Mouse (Mus musculus) liver, embryonic 12.5 days (tissue): ENCODE results near the gene Rhof. TPM values are rescaled to one million over a fixed set of nuclear protein-coding genes. Genes with fewer than 3 reads are reported as not detected.

Experiments used
- ATAC-seq: fragments of 200-750 bp; cut with Nextera tagmentation; 2 replicates; pipeline ENCODE4 v1.8.0; 2017; ENCODE audit warnings: moderate number of reproducible peaks, mild to moderate bottlenecking, moderate library complexity
- H3K27ac ChIP-seq: fragments of 300-500 bp; sonication (generic); 2 replicates; pipeline ENCODE4 v1.5.1; 2016; ENCODE audit warnings: mild to moderate bottlenecking
- H3K27me3 ChIP-seq: fragments of 300-500 bp; sonication (generic); replicated peaks from 2 replicates; pipeline ENCODE4 v1.6.1; 2016; ENCODE audit warnings: mild to moderate bottlenecking, moderate library complexity
- H3K36me3 ChIP-seq: fragments of 300-500 bp; sonication (generic); 2 replicates; pipeline ENCODE4 v1.6.1; 2016; ENCODE audit warnings: mild to moderate bottlenecking, moderate library complexity
- H3K4me1 ChIP-seq: fragments of 300-500 bp; sonication (generic); 2 replicates; pipeline ENCODE4 v1.6.1; 2016
- H3K4me2 ChIP-seq: fragments of 300-500 bp; sonication (generic); 2 replicates; pipeline ENCODE4 v1.6.1; 2016; ENCODE audit warnings: mild to moderate bottlenecking, moderate library complexity
- H3K4me3 ChIP-seq: fragments of 300-500 bp; sonication (generic); 2 replicates; pipeline ENCODE4 v1.5.1; 2016; ENCODE audit warnings: mild to moderate bottlenecking, moderate library complexity
- H3K9ac ChIP-seq: fragments of 300-500 bp; sonication (generic); 2 replicates; pipeline ENCODE4 v1.6.1; 2016; ENCODE audit warnings: mild to moderate bottlenecking, moderate library complexity
- H3K9me3 ChIP-seq: fragments of 300-500 bp; sonication (generic); replicated peaks from 2 replicates; pipeline ENCODE4 v1.6.1; 2016; ENCODE audit warnings: mild to moderate bottlenecking, moderate library complexity
- WGBS: fragments of 180-500 bp; shearing (Covaris S2); methylation state at CpG from one replicate; pipeline ENCODE4 v1.1.7; 2016; ENCODE audit not compliant: insufficient replicate concordance; 5-methylcytosine and 5-hydroxymethylcytosine counted together
- polyA plus RNA-seq: library from polyadenylated mRNA; unstranded; fragments of >200 nt; fragmentation: Nextera tagmentation; extraction: Ambion mirVana; gene quantifications from 2 replicates; pipeline ENCODE4 v1.2.1, GENCODE M21; 2016

Gene Rhof
- polyA plus RNA-seq, 1 experiment from 2014 or later, result 4.8 TPM

DNA sequence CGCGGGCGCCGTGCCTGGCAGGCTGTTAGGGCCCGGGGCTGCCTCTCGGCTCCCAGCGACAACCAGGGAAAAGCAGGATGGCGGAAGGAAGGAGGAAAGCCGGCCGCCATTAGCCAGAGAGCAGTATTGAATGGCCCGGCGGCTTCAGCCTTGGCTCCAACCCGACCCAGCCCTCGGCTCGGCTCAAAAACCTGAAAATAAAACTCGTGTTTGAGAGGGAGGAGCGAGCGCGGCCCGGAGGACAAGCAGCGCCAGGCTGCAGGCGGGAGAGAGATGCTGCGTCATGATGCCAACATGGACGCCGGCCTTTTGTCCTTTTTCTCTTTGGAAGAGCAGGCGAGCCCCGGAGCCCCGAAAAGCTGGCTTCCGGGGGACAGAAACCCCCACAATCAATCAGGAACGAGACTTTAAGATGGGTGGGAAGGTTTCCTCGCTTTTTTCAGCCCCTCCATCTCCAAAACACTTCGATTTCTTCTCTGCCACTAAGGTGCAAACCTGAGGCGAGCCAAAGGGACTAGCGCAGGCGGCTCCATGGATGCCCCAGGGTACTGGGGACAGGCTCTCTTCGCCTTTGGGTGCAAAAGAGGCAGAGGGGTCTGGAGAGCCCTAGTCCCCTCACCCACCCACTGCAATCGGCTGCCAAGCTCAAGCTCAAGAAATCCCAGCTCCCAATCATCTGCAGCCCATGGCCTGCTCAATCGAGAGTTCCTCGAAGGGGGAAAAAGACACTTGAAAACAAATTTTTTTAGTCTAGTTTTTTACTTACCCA is 6.6 kb upstream of the Rhof start:
- Histone ChIP-seq H3K27me3 (no peaks in the 10 kb centered on the region), H3K36me3 (peaks cover 19% of the 10 kb centered on the region), H3K4me3 (peak overlapping the region; percentile 98), H3K4me1 (peaks cover 72% of the 10 kb centered on the region), H3K9ac (peak overlapping the region; percentile 99), H3K4me2 (peak overlapping the region; percentile 100), H3K9me3 (no peaks in the 10 kb centered on the region), H3K27ac (peak overlapping the region; percentile 100)
- ATAC-seq, result no peak
- 1% methylated on average over 39 of the region's 39 CpGs for WGBS

DNA sequence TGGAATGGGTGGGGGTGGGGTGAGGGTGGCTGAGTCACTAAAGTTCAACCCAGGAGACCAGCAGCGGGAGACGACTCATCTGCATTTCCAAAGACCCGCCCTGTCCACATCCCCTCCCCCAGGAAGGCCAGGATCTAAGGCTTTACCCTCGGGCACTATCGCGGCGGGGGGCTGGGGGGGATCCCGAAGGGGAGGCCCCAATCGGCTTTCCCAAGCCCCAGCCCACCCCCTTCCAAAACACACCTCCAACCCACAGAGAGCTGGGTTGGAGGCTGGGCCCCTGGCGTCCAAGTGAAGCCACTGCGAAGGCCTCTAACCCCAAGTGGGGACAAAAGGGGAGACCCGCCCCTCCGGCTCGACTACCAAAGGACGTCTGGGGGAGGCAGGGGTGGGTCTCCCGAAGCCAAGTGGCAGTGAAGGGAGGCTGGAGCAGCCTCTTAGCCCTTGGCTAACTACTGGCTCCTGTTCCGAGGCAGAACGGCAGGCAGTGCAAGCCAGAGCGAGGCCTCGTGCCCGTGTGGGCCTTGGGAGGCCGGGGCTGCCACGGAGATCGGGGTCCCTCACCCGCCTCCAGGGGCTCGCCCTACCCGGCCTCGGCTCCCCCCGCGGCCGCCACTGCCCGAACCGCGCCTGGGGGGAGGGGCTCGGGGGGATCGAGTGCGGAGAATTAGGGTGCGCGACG is 5.9 kb upstream of the Rhof start:
- peak overlapping the region; percentile 100 for H3K4me2 ChIP-seq
- H3K9ac ChIP-seq, result peak overlapping the region; percentile 99
- under 1% methylated on average over 40 of the region's 40 CpGs for WGBS
- H3K36me3 ChIP-seq, result peaks cover 24% of the 10 kb centered on the region
- H3K27ac ChIP-seq, result peak overlapping the region; percentile 100
- peak; percentile 57 for ATAC-seq
- no peaks in the 10 kb centered on the region for H3K9me3 ChIP-seq
- peak overlapping the region; percentile 98 for H3K4me3 ChIP-seq
- H3K4me1 ChIP-seq, result peaks cover 72% of the 10 kb centered on the region
- no peaks in the 10 kb centered on the region for H3K27me3 ChIP-seq

DNA sequence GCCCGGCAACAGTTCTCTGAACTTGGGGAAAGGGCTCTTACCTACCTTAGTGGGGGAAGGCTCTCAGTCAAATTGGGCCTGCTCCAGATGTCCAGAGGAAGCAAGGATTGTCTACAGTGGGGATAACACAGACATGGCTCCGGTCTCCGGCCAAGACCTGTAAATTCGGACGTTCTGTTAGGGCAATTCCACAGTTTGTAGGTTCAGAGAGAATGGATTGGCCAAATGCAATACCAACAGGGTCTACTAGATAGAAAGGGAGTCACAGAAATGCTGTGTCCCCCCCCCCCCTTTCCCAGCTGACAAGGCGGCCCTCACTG is 5.4 kb upstream of the Rhof start:
- Histone ChIP-seq H3K27ac (peak overlapping the region; percentile 100), H3K4me1 (peaks cover 73% of the 10 kb centered on the region), H3K36me3 (peaks cover 24% of the 10 kb centered on the region), H3K9ac (peak overlapping the region; percentile 99), H3K9me3 (no peaks in the 10 kb centered on the region), H3K4me2 (peak overlapping the region; percentile 100), H3K4me3 (peak overlapping the region; percentile 98), H3K27me3 (no peaks in the 10 kb centered on the region)
- no peak for ATAC-seq
- 1% methylated on average over 6 of the region's 6 CpGs for WGBS

DNA sequence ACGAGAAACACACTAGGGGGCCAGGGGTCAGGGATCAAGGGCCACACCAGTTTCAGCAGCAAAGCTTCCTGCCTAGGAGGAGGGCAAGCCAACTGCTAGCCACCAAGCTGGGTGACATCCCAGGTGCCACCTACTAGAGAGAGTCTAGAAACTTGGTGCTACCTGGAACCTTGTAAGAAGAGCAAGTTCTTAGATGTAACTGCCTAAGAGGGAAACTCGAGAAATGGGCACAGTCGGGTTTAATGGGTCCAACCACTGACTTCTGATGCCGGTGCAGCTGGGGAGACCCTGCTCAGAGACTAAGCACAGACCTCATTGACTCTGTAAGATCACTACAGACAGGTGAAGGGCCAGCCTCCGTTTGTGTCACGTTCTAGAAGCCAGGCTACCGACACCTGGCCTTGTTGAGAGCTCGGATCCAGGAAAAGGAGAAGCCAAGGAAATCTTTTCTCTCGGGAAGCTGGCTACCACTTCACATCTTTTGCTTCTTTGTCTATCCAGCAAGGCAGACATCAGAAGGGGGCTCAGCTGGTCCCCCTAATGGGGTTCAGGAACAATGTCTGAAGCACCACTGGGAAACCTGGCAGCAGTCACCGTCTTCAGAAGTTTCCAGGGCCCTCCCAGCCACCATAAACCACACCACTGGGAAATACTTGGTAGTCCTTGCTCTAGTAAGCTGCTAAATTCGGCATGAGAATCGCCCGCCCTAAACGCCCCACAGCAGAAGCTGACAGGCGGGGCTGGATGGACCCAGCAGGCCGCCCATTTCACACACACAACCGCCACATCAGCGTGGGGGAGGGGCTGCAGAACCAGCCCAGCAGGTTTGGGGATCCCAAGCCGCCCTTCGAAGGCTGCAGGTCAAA is 4.8 kb upstream of the Rhof start:
- WGBS, result 3% methylated on average over 20 of the region's 20 CpGs

DNA sequence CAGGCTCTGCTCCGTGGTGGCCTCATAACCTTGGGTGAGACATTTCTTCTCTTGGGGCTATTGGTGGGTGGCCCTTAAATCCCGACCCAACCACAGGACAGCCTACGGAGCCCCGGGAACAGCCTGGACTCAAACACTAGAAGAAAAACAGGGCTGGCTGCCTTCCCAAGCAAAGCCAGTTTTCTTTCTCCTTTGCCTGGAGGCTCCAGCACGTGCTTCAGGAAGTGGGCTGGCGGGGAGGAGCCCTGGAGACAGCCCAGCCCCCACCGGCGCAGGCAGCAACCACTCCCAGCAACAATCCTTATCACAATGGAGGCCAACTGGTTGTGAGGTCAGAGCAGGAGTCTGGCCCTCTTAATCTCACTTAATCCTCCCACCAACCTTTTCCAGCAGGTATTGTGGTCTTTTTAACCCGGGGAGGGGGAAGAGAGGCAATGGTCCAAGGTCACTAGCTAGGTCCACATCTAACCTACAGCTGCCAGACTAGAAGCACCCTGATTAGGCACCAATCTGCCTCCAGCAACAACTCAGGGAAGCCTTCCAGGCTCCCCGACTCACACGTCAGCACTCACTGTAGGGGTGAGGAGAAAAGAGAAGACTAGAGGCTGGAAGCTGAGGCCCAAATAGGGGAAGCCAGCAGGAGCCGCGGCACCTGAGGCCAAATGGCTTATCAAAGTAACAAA is 4.0 kb upstream of the Rhof start:
- peak overlapping the region; percentile 99 for H3K9ac ChIP-seq
- H3K27ac ChIP-seq, result peak overlapping the region; percentile 100
- no peaks in the 10 kb centered on the region for H3K9me3 ChIP-seq
- under 1% methylated on average over 13 of the region's 13 CpGs for WGBS
- peaks cover 2% of the 10 kb centered on the region; the same call in 1 of the 2 replicates for H3K27me3 ChIP-seq
- peaks cover 24% of the 10 kb centered on the region for H3K36me3 ChIP-seq
- H3K4me3 ChIP-seq, result peak overlapping the region; percentile 98
- peak; percentile 72 for ATAC-seq
- peaks cover 86% of the 10 kb centered on the region for H3K4me1 ChIP-seq
- H3K4me2 ChIP-seq, result peak overlapping the region; percentile 100

More for the DNA sequence above, 4.8 kb upstream of the Rhof start:
- ATAC-seq, result peak; percentile 26; the same call in 1 of the 2 replicates
- H3K9ac ChIP-seq, result peak overlapping the region; percentile 99
- no peaks in the 10 kb centered on the region for H3K9me3 ChIP-seq
- H3K36me3 ChIP-seq, result peaks cover 24% of the 10 kb centered on the region
- H3K27ac ChIP-seq, result peak overlapping the region; percentile 100
- H3K4me2 ChIP-seq, result peak overlapping the region; percentile 100
- H3K27me3 ChIP-seq, result no peaks in the 10 kb centered on the region
- peaks cover 79% of the 10 kb centered on the region for H3K4me1 ChIP-seq
- H3K4me3 ChIP-seq, result peak overlapping the region; percentile 98

DNA sequence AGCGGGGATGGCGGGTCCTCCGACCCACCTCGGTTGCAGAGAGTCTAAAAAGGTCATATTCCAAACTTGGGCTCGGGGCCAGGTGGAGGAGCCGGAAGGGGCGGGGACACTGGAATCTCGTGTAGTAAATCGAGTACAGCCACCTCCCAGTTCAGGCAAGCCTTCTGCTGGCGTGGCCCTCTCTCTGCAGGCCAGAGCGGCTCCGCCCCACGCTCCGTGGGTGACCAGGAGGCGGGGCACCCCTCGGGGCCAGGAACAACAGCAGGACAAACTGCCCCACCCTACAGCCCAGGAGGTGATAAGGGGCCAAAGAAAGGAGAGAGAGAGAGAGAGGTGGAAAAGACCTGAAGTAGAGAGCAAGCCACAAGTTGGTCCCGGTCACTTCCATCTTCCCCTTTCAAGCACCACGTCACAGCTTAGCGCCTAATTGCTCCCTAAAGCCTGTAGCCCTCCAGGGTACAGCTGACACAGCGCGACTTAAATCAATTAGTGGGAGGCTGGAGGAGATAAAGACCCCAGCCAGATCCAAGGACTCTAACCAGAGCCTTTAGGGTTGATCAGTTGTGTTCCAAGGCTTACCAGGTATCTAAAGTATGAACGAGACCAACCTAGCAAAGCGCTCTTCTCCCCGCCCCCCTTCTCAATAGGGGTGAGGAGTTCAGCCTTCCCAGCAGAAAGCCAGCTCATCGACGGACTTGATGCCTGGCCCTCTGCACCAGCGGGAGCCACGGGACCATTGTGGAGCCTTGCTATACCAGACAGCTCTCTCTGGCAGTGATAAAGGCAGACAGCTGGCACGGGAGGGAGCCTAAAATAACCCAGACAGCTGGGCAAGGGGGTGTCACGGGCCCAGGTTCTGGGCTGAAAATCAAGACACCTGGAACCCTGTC is 3.2 kb upstream of the Rhof start:
- H3K4me3 ChIP-seq, result peak overlapping the region; percentile 98
- ATAC-seq, result peak; percentile 36
- peaks cover 24% of the 10 kb centered on the region for H3K36me3 ChIP-seq
- H3K4me1 ChIP-seq, result peaks cover 93% of the 10 kb centered on the region
- H3K4me2 ChIP-seq, result peak overlapping the region; percentile 100
- peak overlapping the region; percentile 100 for H3K27ac ChIP-seq
- peaks cover 5% of the 10 kb centered on the region for H3K27me3 ChIP-seq
- WGBS, result 8% methylated on average over 30 of the region's 30 CpGs
- no peaks in the 10 kb centered on the region for H3K9me3 ChIP-seq
- H3K9ac ChIP-seq, result peak overlapping the region; percentile 99

DNA sequence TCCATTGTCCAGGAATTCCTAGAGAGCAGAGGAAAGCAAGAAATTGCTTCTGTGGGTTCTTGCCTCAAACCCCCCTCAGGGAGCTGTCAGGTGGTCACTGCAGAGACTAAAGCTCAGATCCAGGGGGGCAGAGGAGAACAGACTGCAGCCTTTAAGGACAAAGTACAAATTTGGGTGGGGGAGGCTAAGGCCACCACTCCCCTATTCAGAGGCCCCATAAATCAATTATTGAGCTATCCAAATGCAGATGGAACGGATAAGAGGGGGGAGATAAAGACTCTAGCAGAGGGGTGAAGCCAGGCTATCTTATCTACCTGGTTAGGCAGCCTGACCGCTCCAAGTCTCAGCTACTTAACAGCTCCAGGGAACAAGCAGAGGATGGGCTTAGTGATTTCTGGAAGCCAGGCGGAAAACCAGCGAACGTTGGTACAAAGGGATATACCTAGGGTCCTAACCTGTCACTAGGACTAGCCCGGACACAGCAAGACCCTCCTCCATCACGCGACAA is 2.4 kb upstream of the Rhof start:
- H3K36me3 ChIP-seq, result peaks cover 24% of the 10 kb centered on the region
- no peak for ATAC-seq
- H3K4me3 ChIP-seq, result peak overlapping the region; percentile 98
- peak overlapping the region; percentile 100 for H3K4me2 ChIP-seq
- no peaks in the 10 kb centered on the region for H3K9me3 ChIP-seq
- 46% methylated on average over 8 of the region's 8 CpGs for WGBS
- H3K27me3 ChIP-seq, result peaks cover 9% of the 10 kb centered on the region
- peaks cover 95% of the 10 kb centered on the region for H3K4me1 ChIP-seq
- H3K9ac ChIP-seq, result peak overlapping the region; percentile 99
- H3K27ac ChIP-seq, result peak overlapping the region; percentile 100

DNA sequence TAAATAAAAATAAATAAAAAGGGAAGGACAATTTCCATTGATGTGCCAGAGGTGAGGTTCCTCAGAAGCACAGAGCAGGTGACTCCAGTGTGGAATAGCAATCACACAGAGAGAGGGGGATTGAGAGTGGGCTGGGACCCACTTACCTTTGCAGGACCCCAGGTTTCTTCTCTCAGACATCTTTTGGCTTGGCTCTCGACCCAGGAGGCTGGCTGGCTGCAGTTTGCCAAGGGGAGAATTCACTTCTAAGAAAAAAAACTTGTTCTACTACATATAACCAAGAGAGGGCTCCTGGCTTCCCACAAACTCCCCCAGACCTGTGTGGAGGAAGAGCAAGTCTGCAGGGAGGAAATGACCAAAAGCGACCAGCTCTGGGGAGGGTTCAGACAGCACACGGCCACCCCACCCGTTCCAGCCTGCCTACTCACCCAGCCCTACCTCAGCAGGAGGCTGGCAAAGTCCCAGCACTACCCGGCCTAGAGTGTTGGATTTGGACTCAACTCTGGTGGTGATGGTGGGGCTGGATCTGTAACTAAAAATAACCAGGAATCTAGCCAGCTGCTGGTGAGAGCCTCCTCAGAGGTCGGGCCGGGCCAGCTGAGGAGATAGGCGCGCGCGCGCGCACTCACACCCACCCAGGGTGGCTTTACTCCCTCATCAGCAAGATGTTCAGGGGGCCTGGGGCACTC is 1.8 kb upstream of the Rhof start:
- ATAC-seq, result no peak
- no peaks in the 10 kb centered on the region for H3K9me3 ChIP-seq
- peaks cover 24% of the 10 kb centered on the region for H3K36me3 ChIP-seq
- H3K4me2 ChIP-seq, result peak overlapping the region; percentile 100
- peak overlapping the region; percentile 100 for H3K27ac ChIP-seq
- H3K27me3 ChIP-seq, result peaks cover 15% of the 10 kb centered on the region
- peak overlapping the region; percentile 98 for H3K4me3 ChIP-seq
- H3K4me1 ChIP-seq, result peaks cover 95% of the 10 kb centered on the region
- 36% methylated on average over 13 of the region's 13 CpGs for WGBS
- peak overlapping the region; percentile 99 for H3K9ac ChIP-seq

DNA sequence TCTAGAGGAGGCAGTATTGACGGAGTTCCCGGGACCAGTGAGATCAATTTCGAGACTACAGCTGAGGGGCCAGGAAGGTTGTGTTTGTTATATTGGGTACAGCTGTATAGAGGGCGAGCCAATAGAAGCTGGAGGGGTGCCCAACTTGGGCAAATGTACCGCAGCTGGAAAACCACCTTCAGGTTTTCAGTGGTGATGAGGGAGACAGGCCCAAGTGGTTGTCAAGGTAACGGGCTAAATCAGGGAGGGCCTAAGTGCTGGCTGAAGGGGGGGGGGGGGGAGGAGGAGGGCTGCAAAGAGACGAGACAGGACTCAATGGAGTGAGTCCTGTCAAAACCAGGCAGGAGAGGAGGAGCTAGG is 1.3 kb upstream of the Rhof start:
- no peak for ATAC-seq
- H3K27ac ChIP-seq, result peak overlapping the region; percentile 100
- H3K4me3 ChIP-seq, result no peak overlapping the region
- H3K9ac ChIP-seq, result no peak overlapping the region
- H3K4me1 ChIP-seq, result peaks cover 97% of the 10 kb centered on the region
- H3K9me3 ChIP-seq, result no peaks in the 10 kb centered on the region
- 56% methylated on average over 7 of the region's 7 CpGs for WGBS
- H3K36me3 ChIP-seq, result peaks cover 24% of the 10 kb centered on the region
- peak overlapping the region; percentile 26; the same call in 1 of the 2 replicates for H3K4me2 ChIP-seq
- peaks cover 16% of the 10 kb centered on the region for H3K27me3 ChIP-seq

DNA sequence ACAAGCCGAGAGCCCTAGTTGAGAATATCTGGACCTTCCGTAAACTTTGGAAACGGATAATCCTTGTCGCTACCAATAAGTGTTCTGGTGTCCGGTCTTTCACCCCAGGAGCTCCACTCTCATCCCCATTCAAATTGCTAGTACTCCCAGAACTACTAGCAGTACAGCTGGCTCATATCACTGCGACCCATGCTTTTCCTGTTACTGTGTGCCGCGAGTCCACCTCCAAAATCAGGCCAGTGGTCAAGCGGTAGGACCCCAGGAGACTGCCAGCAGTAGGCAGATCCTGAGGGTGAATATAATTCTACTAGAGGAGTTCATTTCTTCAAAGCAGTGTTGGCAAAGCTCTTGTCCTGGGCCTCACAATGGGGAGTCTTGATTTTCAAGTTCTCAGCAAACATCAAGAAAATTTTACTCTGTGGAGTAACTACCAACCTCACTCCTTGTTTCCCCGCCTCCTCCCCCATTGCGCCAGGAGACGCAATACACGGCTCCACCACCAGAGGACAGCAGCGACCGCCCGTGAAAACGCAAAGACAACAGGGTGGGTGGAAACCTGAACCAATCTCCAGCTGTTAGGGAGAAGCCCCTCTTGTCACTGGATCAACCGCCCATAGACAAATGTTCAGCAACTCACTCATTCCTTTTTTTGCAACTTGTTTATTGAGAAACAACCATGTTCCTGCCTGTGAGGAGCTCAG is 741 bp upstream of the Rhof start:
- no peaks in the 10 kb centered on the region for H3K9me3 ChIP-seq
- H3K36me3 ChIP-seq, result peaks cover 24% of the 10 kb centered on the region
- H3K4me3 ChIP-seq, result peak overlapping the region; percentile 46
- ATAC-seq, result no peak
- peaks cover 97% of the 10 kb centered on the region for H3K4me1 ChIP-seq
- 0 out of 2 replicates have a peak overlapping the region, but pooled peaks have one; percentile 64 for H3K9ac ChIP-seq
- H3K27ac ChIP-seq, result peak overlapping the region; percentile 100
- 18% methylated on average over 18 of the region's 18 CpGs for WGBS
- H3K4me2 ChIP-seq, result peak overlapping the region; percentile 74
- H3K27me3 ChIP-seq, result peaks cover 16% of the 10 kb centered on the region
